Mouse (Mus musculus) ES-Bruce4 (cell line): ENCODE results near the gene Grm1. TPM values are rescaled to one million over a fixed set of nuclear protein-coding genes. Genes with fewer than 3 reads are reported as not detected.

Experiments used
- H3K27ac ChIP-seq: 2 replicates; pipeline ENCODE4 v1.5.1; 2012; ENCODE audit warnings: low read length, inconsistent platforms; ENCODE audit not compliant: insufficient read depth
- H3K27me3 ChIP-seq: 2 replicates; pipeline ENCODE4 v1.6.1; 2012; ENCODE audit warnings: mild to moderate bottlenecking, low read length, inconsistent platforms; ENCODE audit not compliant: control insufficient read depth, poor library complexity, insufficient read depth, severe bottlenecking
- H3K36me3 ChIP-seq: 2 replicates; pipeline ENCODE4 v1.6.1; 2012; ENCODE audit warnings: inconsistent platforms, mild to moderate bottlenecking, low read length, moderate library complexity; ENCODE audit not compliant: control insufficient read depth, poor library complexity, insufficient read depth, severe bottlenecking
- H3K4me1 ChIP-seq: one replicate; pipeline ENCODE4 v1.8.1; 2011; ENCODE audit warnings: low read length; ENCODE audit not compliant: control insufficient read depth, insufficient read depth
- H3K4me3 ChIP-seq: 2 replicates; pipeline ENCODE4 v1.5.1; 2011; ENCODE audit warnings: low read depth, mild to moderate bottlenecking, low read length
- H3K9ac ChIP-seq: 2 replicates; pipeline ENCODE4 v1.6.1; 2012; ENCODE audit warnings: low read depth, mild to moderate bottlenecking, inconsistent platforms; ENCODE audit not compliant: poor library complexity, severe bottlenecking
- H3K9me3 ChIP-seq: replicated peaks from 2 replicates; pipeline ENCODE4 v1.6.1; 2012; ENCODE audit warnings: mild to moderate bottlenecking, low read length, inconsistent platforms; ENCODE audit not compliant: control insufficient read depth, poor library complexity, insufficient read depth, severe bottlenecking
- CTCF ChIP-seq: IDR thresholded peaks from one replicate; pipeline ENCODE4 v1.8.1; 2011; ENCODE audit warnings: low read depth, low read length
- EP300 ChIP-seq: IDR thresholded peaks from 2 replicates; pipeline ENCODE4 v1.6.1; 2011; ENCODE audit warnings: low read depth, low read length; ENCODE audit not compliant: insufficient read depth
- POLR2A ChIP-seq: IDR thresholded peaks from one replicate; pipeline ENCODE4 v1.8.1; 2011; ENCODE audit warnings: low read length; ENCODE audit not compliant: insufficient read depth
- polyA plus RNA-seq: library from polyadenylated mRNA; stranded (reverse); fragments of >200 nt; gene quantifications from 2 replicates; pipeline ENCODE4 v1.2.4, GENCODE M21; 2011; ENCODE audit warnings: low read depth; ENCODE audit not compliant: missing spikeins, insufficient read depth, insufficient read length

Grm1 gene
- polyA plus RNA-seq, 1 experiment = not detected

DNA sequence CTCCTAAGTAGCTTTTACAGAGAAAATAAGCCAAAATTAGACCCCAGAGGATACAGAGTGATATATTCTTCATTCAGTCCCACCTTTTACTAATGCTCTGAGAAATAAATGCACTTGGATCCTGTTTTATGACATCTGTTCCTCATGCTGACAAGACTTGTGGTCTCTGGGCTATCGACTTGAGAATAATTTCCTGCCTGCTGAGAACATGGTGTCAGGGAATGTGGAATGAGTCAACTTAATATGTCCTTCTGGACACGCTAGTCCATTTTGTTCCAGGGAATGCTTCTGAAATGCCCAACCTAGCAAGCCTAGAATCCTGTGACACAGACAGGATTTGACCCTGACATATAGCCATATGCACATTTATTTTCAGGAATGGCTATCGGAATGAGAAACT is 423.0 kb downstream of the Grm1 start:
- Histone ChIP-seq H3K9ac (no peak overlapping the region), H3K27ac (no peak overlapping the region), H3K27me3 (no peaks in the 10 kb centered on the region), H3K36me3 (no peaks in the 10 kb centered on the region), H3K4me1 (no peaks in the 10 kb centered on the region), H3K4me3 (no peak overlapping the region), H3K9me3 (no peaks in the 10 kb centered on the region)
- no peak for TF ChIP-seq CTCF
- no peak for TF ChIP-seq POLR2A
- TF ChIP-seq EP300 = no peak

DNA sequence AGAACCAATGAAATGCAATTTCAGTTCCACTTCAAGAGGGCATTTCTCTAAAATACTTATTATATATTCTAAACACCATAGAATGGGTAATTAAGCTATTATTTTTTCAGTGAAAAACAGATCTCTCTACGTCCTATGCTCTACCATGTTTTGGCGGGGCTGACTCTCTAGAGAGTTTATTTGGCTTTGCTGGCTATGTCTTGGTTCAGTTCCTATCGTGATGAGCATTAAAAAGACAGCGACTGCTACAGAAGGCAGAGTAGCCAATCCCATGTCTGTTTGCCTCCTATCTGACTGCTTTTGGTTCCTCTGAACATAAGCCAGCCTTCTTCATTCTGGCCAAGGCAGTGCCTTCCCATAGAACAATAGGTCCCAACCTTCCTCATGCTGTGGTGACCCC is 425.5 kb downstream of the Grm1 start:
- H3K27ac ChIP-seq = no peak overlapping the region
- TF ChIP-seq EP300 (no peak), CTCF (no peak), POLR2A (no peak)
- no peaks in the 10 kb centered on the region for H3K36me3 ChIP-seq
- no peaks in the 10 kb centered on the region for H3K9me3 ChIP-seq
- no peak overlapping the region for H3K9ac ChIP-seq
- no peak overlapping the region for H3K4me3 ChIP-seq
- H3K27me3 ChIP-seq = no peaks in the 10 kb centered on the region
- no peaks in the 10 kb centered on the region for H3K4me1 ChIP-seq

DNA sequence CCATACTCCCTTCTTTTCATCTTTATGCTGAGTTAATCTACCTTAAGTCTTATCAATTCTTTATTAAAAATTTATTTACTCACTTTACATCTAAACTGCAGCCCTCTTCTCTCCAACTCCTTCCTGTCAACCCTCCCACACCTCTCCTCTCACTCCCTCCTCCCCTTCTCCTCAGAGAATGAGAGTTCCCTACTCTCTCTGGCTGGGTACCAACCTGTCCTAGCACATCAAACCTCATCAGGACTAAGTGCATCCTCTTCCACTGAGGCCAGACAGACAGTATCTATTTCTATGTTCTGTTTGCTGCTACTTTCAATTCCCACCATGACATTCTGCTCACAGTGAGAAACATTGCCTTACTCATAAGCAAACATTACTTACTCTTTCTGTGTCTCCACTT is 426.2 kb downstream of the Grm1 start:
- no peaks in the 10 kb centered on the region for H3K36me3 ChIP-seq
- no peaks in the 10 kb centered on the region for H3K9me3 ChIP-seq
- TF ChIP-seq POLR2A (no peak), EP300 (no peak)
- H3K4me1 ChIP-seq = no peaks in the 10 kb centered on the region
- H3K27ac ChIP-seq = no peak overlapping the region
- no peak overlapping the region for H3K4me3 ChIP-seq
- H3K9ac ChIP-seq = no peak overlapping the region
- H3K27me3 ChIP-seq = no peaks in the 10 kb centered on the region

Other genes starting within 250 kb of the Grm1 start
- 29.7 and 33.8 TPM in 2 replicates for gene Shprh, start 67.1 kb upstream of the Grm1 start, polyA plus RNA-seq
- 44.6 and 45.1 TPM in 2 replicates for gene Fbxo30, start 199.0 kb upstream of the Grm1 start, polyA plus RNA-seq